Mouse (Mus musculus) layer of hippocampus, adult 9-10 months (tissue): Measurements from ENCODE around the gene Upp2.
A peak's percentile ranks its signal among the peaks of the same experiment; 100 is the strongest.

Source experiments
- DNase-seq: peaks from one replicate; pipeline ENCODE4 v3.0.0; 2022; ENCODE audit warnings: low spot score

The Upp2 gene

GRCm38 (mm10) chr2:58625186-58625585 lies 58.1 kb downstream of the Upp2 start:
- no peak for DNase-seq

DNA sequence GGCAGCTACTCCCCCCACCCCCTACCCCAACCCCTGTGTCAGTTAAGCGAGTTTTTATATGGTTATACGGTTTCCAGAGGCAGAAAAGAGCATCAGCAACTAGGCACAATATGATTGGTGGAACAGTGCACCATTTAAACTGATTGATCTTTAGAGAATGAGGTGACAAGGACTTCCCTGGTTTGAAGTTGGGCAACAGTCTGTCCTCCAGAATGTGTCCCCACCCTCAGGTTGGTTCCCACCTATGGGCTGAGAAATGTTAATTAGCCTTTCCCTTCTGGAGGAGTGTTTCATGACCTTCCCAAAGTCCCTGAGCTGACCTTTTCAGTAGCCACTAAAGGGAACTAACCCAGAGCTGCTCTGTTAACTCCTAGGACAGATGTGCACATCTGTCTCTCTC lies 58.6 kb downstream of the Upp2 start:
- DNase-seq: no peak

DNA sequence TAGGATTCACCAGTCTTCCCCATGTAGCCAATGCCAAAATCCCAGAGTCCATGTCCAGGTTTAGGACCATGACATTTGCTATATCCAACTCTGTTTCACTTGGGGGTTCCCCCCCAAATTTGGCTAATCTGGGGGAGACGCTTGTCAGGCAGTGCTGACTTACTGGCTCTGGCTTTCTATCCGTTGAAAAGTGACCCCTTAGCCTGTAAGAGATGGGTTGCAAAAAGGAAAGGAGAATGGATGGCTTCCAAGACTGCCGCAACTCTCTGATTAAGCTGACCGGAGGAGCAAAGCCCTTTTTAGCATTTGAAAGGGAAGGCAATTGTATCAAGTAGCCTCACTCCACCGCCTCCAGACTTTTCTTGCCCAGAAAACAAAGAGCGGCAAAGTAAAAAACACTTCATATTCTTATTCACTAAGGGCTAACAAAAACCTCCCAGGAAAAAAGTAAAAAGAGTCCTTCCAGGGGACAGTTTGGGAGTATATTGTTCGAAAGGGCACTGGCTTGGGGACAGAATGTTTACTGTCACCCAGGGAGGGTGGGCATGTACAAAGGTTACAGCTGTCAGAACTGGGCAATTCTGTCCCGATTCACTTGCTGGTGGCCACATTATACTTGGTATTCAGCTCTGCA lies 59.2 kb downstream of the Upp2 start:
- no peak for DNase-seq

DNA sequence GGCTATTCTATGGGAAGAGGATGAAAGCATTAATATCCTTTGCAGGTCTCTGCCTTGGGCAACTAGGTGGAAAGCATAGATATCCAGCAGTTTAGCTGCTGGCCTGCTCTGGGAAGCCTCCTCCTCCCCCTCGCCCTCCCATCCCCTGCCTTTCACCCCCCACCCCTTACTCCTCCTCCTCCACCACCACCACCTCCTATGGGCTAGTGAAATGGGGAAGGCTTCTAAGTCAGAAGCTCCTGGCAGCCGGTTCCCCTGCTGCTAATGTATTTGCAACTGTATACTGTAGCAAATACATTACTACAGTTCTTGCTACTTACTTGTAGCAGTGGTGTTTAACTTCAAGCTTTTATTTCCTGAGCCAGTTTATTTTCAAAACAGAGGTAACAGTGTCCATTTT lies 60.9 kb downstream of the Upp2 start:
- DNase-seq: no peak

GRCm38 (mm10) chr2:58628993-58629392 lies 61.9 kb downstream of the Upp2 start:
- DNase-seq: no peak

DNA sequence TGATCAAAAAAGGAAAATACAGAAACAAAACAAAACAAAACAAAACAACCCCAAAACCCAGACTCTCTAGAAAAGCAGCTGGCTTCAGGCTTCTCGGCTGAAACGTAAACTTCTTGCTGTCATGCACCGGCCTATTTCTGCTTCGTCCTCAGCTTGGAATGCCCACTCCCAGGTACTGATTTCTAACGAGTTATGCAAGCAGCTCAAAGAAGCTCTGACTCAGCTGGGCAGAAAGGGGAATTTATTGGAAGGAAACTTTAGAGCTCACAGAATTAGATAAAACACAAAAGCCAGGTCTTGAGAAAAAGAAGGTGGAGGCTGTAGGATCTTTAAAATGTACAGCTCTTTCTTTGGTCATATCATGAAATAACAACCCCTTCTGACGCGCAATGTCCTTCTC lies 62.3 kb downstream of the Upp2 start:
- DNase-seq: no peak

DNA sequence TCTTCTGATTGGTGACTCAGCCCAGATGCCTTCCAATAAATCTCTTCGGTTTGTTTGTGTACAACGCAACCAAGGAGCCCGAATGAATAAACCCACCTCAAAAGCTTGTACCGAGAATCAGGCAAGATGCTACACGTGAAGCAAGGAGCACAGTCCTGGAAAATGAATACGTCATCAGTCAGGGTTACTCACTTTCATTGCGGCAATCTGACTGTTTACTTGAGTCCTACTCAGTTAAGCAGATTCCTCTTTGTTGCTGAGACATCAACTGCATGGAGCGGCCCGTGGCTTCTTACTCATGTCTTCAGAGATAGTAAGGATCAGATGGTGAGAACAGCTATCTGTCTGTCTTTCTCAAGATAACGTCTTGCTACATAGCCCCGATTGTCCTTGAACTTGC lies 66.7 kb downstream of the Upp2 start:
- DNase-seq: no peak

- peak; percentile 80 for DNase-seq
Measured at GRCm38 (mm10) chr2:58641761-58642555, 74.9 kb downstream of the Upp2 start.

DNA sequence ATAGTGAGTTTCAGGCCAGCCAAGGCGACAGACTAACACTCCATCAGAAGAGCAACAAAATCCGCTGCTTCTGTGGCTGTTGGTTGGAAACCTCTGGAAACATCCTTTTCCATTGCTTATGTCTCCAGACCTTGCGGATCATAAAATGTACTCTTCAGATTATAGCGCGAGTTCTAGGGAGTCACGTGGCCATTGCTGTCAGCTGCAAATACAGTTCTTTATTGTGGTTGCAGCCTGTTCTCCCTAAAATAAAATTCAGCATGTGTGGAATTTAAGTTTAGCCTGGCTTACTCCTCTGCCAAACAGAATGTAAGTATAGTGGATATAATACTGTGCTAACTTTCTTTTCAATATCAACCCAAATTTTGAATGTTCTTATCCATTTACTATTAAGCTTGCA lies 78.6 kb downstream of the Upp2 start:
- DNase-seq: no peak

DNA sequence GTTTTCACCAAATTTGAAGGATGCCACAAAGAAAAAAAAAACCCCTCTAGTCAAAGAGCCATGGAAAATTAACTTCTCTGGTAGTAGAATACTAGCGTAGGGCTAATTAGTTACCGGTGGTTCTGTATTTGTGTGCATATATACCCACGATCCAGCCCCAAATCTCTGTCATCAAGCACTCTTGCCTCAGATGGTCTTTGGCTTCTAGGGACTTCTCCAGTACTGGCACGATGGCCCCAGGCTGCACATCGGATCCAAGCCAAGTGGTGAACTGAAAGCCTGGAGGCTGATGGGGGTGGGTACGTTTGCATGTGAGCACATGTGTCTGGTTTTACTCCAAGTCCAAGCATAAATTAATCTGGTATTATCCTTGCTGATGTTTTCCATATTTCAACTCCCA lies 88.1 kb downstream of the Upp2 start:
- no peak for DNase-seq

GRCm38 (mm10) chr2:58656959-58657358 lies 89.9 kb downstream of the Upp2 start:
- no peak for DNase-seq

- DNase-seq: no peak
Measured at GRCm38 (mm10) chr2:58657855-58658254, 90.8 kb downstream of the Upp2 start.

DNA sequence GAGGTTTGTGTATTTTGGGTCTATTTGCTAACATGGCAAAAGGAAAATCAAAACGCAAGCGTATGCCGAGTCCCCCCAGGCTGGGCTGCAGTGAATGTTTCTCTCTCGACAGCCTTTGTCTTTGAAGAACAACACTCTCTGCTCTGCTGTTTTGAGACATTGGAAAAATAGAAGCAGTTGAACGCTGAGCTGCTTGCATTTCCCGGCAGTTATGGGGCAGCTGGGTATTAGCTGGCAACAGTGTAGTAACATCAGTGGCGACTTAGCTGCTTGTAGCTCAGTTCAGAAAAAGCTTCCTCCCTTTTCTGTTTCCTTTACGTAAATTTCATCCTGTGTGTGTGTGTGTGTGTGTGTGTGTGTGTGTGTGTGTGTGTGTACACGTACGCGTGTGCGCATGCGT lies 93.5 kb downstream of the Upp2 start:
- DNase-seq: no peak

DNA sequence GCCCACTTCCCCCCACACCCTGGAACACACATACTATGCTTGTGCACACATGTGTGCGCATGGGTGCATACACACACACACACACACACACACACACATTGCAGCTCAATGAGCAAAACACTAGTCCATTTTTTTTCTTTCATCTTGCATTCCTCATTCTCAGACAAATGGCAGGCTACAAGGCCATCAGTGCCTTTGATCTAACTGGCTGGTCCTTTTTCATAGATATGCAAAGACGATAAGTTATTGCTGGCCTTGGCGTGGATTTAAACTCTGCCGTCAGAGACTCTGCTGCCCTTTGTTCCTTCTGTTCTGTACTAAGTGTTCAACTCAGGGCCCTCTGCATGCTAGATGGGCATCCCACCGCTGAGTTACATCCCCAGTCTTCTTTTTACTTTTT lies 94.0 kb downstream of the Upp2 start:
- DNase-seq: no peak

DNA sequence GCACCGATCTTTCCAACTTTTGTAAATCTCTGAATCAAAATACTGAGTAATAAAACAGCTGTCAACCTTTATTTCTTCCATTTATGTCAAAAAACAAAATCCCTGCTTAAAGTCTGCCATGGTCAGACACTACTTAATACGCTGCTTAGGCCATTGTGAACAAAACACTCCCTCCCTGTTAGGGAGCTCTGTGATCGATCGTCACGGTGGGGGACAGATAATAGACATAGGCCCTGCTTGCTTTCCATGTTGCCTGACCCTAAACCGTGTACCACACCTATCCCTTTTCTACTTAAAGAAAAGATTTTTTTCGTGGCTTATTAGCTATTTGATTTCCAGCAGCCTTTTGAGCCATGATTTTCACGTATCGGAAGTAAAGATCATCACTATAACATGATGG lies 95.6 kb downstream of the Upp2 start:
- no peak for DNase-seq

- DNase-seq: no peak
Measured at GRCm38 (mm10) chr2:58663404-58664120, 96.5 kb downstream of the Upp2 start.

- DNase-seq: no peak
Measured at GRCm38 (mm10) chr2:58665081-58665814, 98.2 kb downstream of the Upp2 start.

GRCm38 (mm10) chr2:58667298-58667697 lies 100.2 kb downstream of the Upp2 start:
- DNase-seq: no peak

- DNase-seq: peak; percentile 68
Measured at GRCm38 (mm10) chr2:58667991-58668390, 100.9 kb downstream of the Upp2 start.

- DNase-seq: no peak
Measured at GRCm38 (mm10) chr2:58669114-58669513, 102.0 kb downstream of the Upp2 start.

- DNase-seq: no peak
Measured at GRCm38 (mm10) chr2:58672520-58672919, 105.4 kb downstream of the Upp2 start.

GRCm38 (mm10) chr2:58679968-58680367 lies 112.9 kb downstream of the Upp2 start:
- no peak for DNase-seq
